Mouse (Mus musculus) adrenal gland, adult 18-20 months (tissue): Measurements from ENCODE around the gene Zfp64. TPM values are rescaled to one million over a fixed set of nuclear protein-coding genes. Genes with fewer than 3 reads are reported as not detected.

Experiments
- DNase-seq, 2 experiments: peaks; one replicate each; pipeline ENCODE4 v3.0.0; 2021 to 2022; ENCODE audit warnings: low spot score in 2 of 2
- total RNA-seq, 2 experiments: library from RNA; stranded (reverse); gene quantifications; 1 replicate in 1 of 2; 2 replicates in 1 of 2; pipeline ENCODE4 v1.2.3; 2021

Zfp64 gene
- total RNA-seq, 2 experiments from 2014 or later: 13.6 to 15.0 TPM

DNA sequence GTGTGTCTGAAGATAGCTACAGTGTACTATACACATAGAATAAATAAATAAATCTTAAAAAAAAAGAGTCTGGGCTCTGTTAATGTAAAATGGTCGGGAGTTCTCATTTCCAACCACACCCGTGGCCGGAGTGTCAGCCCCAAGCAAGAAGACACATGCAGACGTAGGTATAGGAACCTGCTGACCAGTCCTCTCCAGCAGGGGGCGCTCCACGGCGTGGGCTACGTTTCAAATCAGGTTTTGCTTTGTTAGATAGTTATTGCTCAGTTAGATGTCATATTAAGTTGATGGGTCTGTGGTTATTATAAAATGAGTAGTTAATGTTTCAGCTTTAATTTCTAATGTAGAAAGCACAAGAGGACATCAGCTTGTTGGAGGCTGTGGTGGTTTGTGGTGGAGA, 52.8 kb downstream of the Zfp64 start:
- peak; percentile 49 to 64 for DNase-seq

DNA sequence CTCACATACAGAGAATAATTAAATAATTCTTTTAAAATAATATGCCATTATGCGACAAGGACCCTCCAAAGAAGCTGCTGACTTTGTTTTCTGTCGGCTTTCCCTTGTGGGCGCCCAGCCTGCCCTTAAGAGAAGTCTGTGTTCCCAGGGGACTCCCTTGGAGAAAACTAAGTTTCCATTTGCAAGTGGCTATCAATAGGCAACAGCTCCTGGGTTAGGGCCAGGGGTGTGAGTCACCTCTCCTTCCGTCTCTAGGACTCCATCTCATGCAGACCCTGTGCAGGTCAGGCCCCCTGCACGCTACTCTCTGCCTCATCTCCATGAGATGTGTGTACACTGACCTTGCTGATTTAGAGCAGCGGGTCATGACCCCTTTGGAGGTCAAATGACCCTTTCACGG, 57.5 kb downstream of the Zfp64 start:
- no peak for DNase-seq

DNA sequence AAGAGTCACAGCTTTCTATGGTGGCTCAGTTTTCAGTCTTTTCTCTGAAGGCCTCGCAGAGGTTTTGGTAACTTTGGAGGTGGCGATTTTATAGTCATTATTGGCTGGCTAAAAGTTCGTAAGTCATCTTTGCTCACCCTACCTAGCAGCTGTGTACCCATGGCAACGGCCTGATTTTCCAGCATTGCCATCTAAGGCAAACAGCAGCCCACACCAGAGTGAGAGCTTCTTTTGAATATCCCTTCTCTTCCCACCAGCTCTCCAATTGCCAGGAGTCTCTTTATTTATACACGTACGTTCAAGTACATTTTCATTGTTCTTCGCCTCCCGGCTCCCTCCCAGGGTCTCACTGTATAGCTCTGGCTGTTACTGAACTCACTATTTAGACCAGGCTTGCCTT, 59.9 kb downstream of the Zfp64 start:
- DNase-seq: no peak

DNA sequence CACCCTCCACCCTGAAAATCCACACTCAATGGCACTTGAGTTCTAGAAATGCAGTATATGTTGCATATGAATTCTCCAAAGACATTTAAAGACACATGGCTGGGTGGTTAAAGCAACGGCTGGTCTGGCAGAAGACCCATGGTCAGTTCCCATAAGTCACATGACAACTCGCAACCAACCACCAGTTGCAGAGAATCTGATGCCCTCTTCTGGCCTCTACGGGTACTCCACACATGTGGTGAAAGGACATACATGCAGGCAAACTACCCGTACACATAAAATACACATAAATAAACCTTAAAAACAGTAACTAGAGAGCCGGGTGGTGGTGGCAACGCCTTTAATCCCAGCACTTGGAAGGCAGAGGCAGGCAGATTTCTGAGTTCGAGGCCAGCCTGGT, 60.6 kb downstream of the Zfp64 start:
- no peak for DNase-seq

DNA sequence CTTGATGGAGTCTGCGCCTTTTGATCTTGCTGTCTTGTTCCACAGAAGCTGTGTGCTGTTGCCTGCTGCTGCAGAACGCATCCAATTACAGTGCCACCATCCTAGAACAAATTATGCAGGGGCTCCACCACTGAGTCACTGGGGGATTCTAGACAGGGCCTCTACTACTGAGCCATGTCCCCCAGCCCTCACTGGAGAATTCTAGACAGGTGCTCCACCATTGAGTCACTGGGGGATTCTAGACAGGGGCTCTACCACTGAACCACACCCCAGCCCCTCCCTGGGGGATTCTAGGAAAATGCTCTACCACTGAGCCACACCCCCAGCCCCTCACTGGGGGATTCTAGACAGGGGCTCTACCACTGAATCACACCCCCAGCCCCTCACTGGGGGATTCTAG, 63.3 kb downstream of the Zfp64 start:
- no peak for DNase-seq

DNA sequence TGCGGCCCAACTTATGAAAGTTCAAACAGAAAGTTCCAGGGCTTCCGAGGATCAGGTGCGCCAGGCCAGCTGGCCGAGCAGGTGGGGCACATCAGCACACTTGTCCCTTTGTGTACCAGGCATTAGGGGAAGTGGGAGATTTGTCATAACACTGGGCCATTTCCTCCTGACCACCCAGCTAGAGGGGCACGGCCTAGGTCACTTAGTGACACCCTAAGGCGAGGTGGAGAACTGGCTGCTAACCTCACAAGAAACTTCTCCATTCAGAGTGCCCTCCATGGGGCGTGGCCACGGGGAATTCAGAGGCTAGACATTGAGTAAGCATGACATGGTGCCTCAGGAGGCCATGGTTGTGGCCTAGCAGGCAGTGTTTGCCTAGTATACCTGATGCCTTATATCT, 70.7 kb downstream of the Zfp64 start:
- DNase-seq: no peak

DNA sequence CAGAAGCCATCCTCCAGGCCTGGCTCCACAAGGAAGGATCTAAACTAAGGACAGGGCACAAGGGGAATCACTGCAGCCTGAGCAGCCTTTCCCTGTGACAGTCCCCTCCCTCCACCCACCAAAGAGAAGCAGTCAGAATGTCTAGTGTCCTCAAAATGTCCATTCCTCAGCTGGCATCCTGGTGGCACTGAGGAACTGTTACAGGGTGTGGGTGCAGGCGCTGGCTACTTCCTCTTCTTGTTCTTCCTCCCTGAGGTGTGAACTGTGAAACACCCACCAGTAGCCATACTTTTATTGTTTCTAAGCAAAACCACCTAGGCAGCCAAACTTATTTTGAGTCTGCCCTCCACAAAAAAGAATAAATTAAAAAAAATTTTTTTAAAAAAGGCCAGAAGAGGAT, 72.4 kb downstream of the Zfp64 start:
- DNase-seq: no peak

DNA sequence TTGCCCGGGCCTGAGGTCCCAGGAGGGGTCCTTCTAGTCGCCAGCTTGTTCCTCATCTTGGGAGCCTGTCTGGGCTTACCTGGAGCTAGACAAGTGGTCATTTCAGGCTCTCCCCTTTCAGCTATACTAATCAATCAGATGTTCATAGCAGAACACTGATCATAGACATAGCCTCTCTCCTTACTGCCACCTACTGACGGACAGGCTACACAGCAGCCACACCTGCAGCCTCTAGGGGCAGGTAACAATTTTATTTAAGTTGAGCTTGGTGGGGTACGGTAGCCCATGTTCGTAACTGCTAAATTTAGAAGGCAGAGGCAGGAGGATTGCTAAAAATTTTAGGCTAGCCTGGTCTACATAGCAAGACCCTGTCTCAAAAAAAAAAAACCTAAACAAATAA, 73.5 kb downstream of the Zfp64 start:
- DNase-seq: no peak

DNA sequence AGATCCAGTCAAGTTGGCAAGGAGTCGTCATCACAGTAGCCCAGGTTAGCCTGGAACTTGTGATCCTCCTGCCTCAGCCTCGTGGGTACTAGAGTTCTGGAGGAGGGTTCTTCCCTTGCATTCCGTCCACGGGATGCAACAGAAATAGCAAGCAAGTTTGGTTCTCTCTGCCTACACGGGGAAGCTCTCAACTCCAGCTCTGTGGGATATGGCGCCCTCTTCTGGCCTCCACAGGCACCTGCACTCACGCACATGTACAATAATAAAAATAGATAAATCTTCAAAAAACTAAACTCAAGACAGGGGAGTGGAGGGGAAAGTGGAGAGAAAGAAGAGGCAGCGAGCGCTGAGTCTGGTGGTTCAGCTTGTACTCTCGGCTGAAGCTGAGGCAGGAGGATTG, 75.8 kb downstream of the Zfp64 start:
- DNase-seq: no peak

DNA sequence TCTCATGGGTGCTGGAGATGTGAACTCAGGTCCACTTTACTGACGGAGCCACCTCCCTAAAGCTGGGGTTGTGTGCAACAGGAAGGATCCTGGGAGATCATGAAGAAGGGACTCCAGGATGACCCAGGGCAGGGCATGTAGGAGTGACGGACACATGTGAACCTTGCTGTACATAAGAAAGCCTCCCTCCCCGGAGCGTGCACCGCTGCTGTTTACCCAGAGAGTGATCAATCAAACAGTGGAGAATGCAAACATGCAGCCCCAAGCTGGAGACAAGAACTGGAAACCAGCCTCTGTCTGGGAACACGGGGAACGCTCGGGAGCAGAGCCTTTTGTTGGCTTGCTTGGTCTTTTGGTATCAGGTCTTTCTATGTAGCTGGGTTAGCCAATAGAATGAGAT, 76.7 kb downstream of the Zfp64 start:
- DNase-seq: no peak

DNA sequence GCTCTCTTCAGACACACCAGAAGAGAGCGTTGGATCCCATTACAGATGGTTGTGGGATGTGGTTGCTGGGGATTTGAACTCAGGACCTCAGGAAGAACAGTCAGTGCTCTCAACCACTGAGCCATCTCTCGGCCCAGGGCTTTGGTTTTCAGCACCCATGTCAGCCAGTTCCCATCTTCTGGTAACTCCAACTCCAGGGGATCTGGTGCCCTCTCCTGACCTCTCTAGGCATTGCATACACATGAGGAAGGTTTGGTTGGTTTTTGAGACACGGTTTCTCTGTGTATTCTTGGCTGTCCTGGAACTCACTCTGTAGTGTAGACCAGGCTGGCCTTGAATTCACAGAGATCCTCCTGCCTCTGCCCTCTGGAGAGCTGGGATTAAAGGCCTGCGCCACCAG, 77.2 kb downstream of the Zfp64 start:
- no peak for DNase-seq

DNA sequence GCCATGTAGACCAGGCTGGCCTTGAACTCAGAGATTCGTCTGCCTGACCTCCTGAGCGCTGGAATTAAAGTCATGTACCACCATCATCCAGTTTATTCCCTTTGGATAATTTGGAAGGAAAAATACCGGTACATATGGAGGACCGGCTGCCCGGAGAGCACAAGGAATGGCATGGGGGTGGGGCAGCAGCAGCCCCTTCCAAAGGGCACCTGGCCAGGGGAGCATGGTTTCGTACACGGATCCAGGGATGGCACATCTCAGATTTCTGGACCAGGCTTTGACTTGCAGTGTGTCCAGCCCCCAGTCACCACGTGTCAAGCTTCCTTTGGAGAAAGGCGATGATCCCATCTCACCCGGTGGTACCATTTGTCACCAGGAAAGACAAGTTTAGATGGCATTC, 78.8 kb downstream of the Zfp64 start:
- no peak for DNase-seq

DNA sequence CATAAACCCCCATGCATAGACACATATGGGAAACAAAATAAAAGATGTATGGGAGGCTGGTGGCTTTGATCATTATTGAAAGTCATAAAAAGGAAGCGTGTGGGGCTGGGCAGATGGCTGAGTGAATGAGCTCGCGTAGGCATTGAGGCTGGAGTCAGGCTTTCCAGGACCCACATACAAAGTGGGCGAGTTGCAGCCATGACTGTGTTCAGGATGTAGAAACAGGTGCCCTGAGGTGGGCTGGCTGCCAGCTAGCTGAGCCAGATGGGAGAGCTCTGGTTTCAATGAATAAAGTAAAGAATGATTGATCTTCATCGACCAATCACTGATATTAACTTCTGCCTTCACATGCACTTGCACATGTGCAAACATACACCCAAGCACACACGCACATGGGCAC, 80.9 kb downstream of the Zfp64 start:
- no peak for DNase-seq

DNA sequence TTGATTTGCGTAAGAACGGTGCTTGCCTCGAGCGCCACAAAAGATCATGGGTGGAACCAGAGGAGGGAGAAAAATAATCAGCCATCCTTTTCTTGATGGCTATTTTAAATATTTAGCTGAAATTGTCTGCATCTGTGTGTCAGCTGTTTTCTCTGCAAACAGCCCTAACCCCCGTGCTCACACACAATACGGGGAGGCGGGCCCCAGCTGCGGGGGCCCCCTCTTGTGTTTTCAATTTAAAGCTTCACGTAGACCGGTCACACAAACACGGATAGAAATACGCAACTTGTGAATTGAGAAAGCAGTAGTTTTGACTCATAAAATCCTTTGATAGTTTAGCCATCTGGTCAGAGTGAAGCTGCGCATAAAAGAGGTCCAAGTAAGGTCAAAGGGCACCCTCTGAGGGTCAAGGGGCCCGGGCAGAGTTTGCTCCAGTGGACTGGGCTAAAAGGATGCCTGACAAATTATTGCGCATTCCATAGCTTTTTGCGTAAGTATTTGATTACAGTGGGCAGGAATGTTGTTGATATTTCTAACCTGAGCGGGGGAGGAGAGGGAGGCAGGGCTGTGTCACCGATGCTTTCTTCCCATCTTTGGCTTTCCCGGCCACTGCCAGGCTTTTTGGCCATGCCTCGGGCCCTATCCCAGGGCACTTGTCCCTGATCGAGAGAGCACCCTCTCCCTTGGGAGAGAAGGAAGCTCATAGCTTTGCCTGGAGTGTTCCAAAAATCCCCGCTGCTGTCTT, 83.4 kb downstream of the Zfp64 start:
- no peak for DNase-seq

DNA sequence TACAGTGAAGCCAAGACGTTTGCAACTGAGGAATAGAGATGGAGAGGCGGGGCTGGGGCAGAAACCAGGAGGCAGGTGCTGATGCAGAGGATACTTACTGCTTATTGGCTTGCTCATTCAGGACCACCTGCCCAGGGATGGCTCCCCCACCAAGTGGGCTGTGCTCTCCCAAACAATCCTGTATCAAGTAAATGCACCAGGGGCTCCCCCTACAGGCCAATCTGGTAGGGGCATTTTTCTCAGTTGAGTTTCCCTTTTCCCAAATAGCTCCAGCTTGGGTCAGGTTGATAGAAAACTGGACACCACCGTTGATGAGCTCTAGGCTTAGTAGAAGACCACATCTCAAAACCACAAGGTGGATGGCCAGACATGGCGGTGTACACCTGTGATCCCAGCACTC, 84.9 kb downstream of the Zfp64 start:
- DNase-seq: peak in 1 of 2 experiments; percentile 7

DNA sequence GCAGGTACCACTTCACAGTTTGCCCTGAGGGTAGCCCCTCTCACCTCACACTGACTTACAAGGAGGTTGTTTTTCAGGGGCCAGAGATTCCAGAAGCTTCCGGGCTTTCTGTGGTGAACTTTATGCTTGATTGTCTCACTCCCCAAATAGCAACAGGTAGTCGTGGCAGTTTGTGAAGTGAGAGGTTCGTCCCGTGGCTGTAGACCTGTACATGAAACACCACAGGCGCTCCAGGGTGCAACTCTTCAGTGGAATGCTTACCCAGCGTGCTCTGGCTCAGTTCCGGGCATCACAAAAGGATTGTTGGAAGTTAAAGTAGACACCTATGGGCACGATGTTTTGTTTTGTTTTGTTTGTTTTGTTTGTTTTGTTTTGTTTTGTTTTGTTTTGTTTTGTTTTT, 88.4 kb downstream of the Zfp64 start:
- DNase-seq: no peak

DNA sequence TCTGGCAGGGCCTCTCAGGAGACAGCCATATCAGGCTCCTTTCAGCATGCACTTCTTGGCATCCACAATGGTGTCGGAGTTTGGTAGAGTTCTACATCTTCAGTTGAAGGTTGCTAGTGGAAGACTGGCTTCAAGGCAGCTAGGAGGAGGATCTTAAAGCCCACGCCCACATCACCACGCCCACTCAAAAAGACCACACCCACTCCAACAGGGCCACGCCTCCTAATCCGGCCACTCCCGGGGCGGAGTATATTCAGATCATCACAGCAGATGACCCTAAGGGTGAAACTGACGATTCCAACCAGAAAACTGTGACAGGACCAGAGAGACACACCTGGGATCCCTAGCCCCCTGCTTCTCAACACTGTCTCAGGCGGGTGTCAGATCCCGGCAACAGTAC, 89.0 kb downstream of the Zfp64 start:
- no peak for DNase-seq

DNA sequence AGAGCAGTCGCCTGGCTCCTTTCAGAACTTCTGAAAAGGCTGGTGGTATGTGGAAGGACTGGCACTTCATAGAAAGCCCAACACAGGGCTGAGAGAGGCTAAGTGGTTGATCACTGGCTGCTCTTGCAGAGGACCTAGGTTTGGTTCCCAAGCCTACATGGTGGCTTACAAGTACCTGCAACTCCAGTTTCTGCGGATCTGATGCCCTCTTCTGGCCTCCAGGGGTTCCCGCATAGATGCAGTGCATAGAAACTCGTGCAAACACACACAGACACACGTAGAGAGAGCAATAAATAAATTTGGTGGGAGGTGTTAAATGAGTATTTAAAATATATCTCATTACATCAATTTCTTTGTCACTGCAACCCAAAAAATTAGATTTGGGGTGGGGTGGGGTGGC, 90.5 kb downstream of the Zfp64 start:
- DNase-seq: no peak

DNA sequence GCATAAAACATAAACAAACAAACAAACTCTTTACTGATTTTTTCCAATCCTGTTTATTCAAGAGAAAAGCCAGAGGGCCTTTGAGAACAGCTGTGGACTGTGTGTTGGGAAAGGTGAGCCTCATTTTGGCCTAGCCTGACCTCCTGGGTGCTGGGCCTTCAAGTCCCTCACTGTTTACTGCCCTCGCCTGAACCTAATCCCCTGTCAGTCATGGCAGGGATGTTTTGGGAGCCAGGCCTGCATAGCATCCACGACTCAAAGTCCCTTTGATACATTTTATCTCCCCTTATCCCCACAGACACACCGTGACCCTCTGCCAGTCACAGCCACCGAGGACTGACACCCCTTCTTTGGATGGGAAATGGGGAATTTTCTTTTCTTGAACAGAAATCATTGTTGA, 92.7 kb downstream of the Zfp64 start:
- no peak for DNase-seq

DNA sequence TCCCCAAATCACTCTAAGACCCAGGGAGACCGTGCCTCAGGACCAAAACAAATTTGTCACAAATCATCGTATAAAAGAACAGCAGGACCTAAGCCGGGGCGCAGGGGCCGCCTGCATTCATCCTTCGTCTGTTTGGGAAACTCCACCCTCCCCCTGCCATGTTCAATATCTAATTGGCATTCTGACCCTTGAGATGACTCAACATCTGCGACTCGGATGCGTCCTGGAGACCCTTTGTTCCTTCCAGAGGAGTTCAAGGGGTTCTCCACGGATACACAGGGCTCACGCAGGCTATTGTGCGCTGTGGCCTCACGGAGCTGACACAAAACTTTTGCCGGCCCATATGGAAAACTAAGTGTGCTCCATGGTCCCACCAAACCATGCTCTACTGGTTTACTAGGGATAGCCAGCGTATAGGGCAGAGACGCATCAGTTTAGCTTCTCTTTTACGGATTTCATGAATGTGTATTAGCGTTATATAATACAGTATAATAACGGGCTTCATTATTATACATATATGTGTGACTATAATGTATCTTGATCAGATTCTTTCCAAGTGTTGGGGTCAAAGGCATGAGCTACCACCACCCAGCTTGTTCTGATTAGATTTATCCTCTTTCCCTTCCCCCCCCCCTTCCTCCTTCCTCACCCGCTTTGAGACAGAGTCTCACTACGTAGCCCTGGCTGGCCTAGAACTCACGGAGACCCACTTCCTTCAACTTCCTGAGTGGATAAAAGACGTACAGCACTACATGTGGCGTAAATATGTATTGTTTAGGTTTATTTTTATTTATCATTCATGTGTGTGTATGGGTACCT, 94.3 kb downstream of the Zfp64 start:
- no peak for DNase-seq

DNA sequence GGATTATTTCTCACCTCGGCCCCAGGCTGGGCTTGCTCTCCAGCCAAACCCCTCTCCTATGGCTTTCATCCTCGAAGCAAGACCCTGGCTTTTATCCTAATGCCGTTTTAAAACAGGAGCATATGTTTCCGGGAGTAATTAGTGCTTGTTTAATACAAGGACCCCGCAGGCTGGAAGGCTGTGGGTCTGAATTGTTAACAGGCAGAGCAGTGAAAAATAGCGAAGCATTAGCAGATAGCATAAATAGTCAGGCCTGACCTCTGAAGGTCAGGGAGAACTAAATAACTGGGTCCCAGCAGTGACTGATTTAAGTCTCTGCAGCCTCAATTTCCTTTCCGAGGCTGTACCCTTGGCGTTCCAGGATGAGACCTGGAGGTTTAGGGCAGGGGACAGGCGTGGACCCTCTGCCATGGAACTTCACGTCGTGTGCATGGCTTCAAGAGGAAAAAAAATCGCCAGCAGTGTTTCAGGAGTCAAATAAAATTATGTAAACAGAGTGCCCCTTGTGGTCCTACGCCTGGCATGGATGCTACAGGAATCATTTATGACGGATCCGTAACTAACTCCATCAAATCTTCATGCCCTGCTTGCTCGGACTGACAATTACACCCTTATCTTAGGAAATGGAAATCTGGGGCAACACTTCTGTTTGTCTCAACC, 95.2 kb downstream of the Zfp64 start:
- no peak for DNase-seq

DNA sequence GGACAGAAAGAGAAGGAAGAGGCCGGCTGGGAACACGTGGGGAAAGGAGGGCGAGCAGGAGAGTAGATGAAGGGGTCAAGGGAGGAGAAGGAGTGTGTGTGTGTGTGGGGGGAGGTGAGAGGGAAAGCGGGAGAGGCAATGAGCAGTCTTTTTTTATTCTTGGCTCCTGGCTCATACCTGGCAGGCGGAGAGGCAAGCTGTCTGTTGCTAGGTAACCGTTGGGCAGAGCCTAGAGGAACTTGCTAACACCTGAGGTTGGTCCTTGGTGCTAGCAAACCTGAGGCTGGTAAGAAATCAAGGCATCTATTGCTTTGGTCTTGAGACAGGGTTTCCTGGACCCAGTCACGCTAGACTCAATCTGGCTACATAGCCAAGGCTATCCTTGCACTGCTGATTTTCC, 98.7 kb downstream of the Zfp64 start:
- DNase-seq: no peak
